Mouse (Mus musculus) ES-E14 (cell line): Measurements from ENCODE around the gene 4930590J08Rik. TPM values are rescaled to one million over a fixed set of nuclear protein-coding genes. Genes with fewer than 3 reads are reported as not detected.

Experiments
- DNase-seq: peaks from one replicate; pipeline ENCODE4 v3.0.0-alpha.2; 2013; ENCODE audit warnings: low read depth, low spot score
- H3K27ac ChIP-seq: 2 replicates; pipeline ENCODE4 v1.5.1; 2012; ENCODE audit warnings: low read depth, mild to moderate bottlenecking, low read length, moderate library complexity, mixed read lengths; ENCODE audit not compliant: poor library complexity, insufficient read depth, severe bottlenecking
- H3K36me3 ChIP-seq: 2 replicates; pipeline ENCODE4 v1.6.1; 2012; ENCODE audit warnings: mild to moderate bottlenecking, low read length, moderate library complexity, mixed read lengths; ENCODE audit not compliant: control insufficient read depth, poor library complexity, insufficient read depth, severe bottlenecking
- H3K4me1 ChIP-seq, 2 experiments: fragments of 150-350 bp in 1 of 2; sonication (generic) in 1 of 2; 2 replicates each; pipeline ENCODE4 v1.6.1; 2012; ENCODE audit warnings: low read length in 2 of 2, mild to moderate bottlenecking in 1 of 2, mixed read lengths in 1 of 2; ENCODE audit not compliant: control insufficient read depth in 2 of 2, insufficient read depth in 2 of 2, poor library complexity in 1 of 2
- H3K4me3 ChIP-seq, 2 experiments: fragments of 150-350 bp in 1 of 2; sonication (generic) in 1 of 2; 2 replicates each; pipeline ENCODE4 v1.5.1; 2012; ENCODE audit warnings: low read length in 2 of 2, low read depth in 1 of 2, mild to moderate bottlenecking in 1 of 2, mixed read lengths in 1 of 2; ENCODE audit not compliant: insufficient read depth in 1 of 2, poor library complexity in 1 of 2, severe bottlenecking in 1 of 2
- H3K9ac ChIP-seq: 2 replicates; pipeline ENCODE4 v1.6.1; 2012; ENCODE audit warnings: low read depth, mild to moderate bottlenecking, low read length, mixed read lengths; ENCODE audit not compliant: poor library complexity, insufficient read depth, severe bottlenecking
- H3K9me3 ChIP-seq: fragments of 150-350 bp; sonication (generic); 2 replicates; pipeline ENCODE4 v1.6.1; 2012; ENCODE audit warnings: low read depth, mild to moderate bottlenecking, low read length; ENCODE audit not compliant: control insufficient read depth, insufficient read depth
- CHD2 ChIP-seq: IDR thresholded peaks from 2 replicates; pipeline ENCODE4 v1.6.1; 2014; ENCODE audit warnings: mild to moderate bottlenecking, low read depth, low read length, inconsistent platforms
- HCFC1 ChIP-seq: IDR thresholded peaks from 2 replicates; pipeline ENCODE4 v1.6.1; 2012; ENCODE audit warnings: low read length, inconsistent platforms, borderline replicate concordance; ENCODE audit not compliant: insufficient read depth
- MAFK ChIP-seq: IDR thresholded peaks from 2 replicates; pipeline ENCODE4 v1.6.1; 2014; ENCODE audit warnings: mild to moderate bottlenecking, low read depth, low read length, inconsistent platforms; ENCODE audit not compliant: insufficient read depth
- ZC3H11A ChIP-seq: IDR thresholded peaks from 2 replicates; pipeline ENCODE4 v1.6.1; 2012; ENCODE audit warnings: low read depth, mild to moderate bottlenecking, inconsistent platforms, low read length, borderline replicate concordance
- ZNF384 ChIP-seq: IDR thresholded peaks from 2 replicates; pipeline ENCODE4 v1.6.1; 2012; ENCODE audit warnings: low read depth, low read length, inconsistent platforms
- in situ Hi-C, 2 experiments: fragments of 600-800 bp; cut with MboI; formaldehyde crosslinking; loops; one replicate each; pipeline ENCODE4 v1.15.1; 2025; ENCODE audit warnings: low sequenced_read_pairs in 2 of 2, inconsistent platforms in 1 of 2; ENCODE audit not compliant: unreplicated experiment in 2 of 2
- total RNA-seq: library from RNA; depleted of rRNA; stranded (reverse); fragments of 300-350 nt; gene quantifications from 2 replicates; pipeline ENCODE4 v1.2.3, GENCODE M21; 2012

Gene 4930590J08Rik
- total RNA-seq, 1 experiment, result 0.94 TPM

GRCm38 (mm10) chr6:91966006-91966405 lies 63.4 kb downstream of the 4930590J08Rik start:
- in situ Hi-C loops, result no loop called here
- DNase-seq, result no peak
- no peaks in the 10 kb centered on the region for H3K4me1 ChIP-seq

DNA sequence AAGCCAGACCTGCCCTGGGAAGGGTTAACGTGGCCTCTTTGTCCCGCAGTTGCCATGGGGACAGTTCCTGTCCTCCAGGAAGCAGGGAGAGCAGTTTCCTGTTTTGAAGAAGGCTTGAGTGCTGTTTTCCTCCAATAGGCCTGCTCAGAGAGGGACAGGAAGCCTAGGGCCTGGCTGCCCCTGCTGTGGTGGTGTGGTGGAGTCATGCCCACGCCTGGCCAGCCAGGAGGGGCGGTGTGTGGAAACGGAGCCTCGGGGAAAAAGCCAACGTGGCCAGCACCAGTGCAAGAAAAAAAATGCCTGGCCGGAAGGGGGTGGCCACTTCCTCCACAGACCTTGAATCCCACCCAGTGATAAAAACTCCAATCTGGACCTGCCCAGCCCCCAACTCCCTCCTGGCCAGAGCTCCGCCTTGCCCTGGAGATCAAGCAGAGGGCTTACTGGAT lies 69.6 kb downstream of the 4930590J08Rik start:
- Histone ChIP-seq H3K9ac (no peak overlapping the region), H3K4me3 (no peak overlapping the region), H3K4me1 (peaks cover 0 to 15% of the 10 kb centered on the region in 2 experiments; a peak in 1 of 4 replicates), H3K36me3 (no peaks in the 10 kb centered on the region), H3K9me3 (no peaks in the 10 kb centered on the region), H3K27ac (no peak overlapping the region)
- in situ Hi-C loops, result no loop called here
- no peak for TF ChIP-seq MAFK
- no peak for TF ChIP-seq ZNF384
- no peak for TF ChIP-seq ZC3H11A
- no peak for TF ChIP-seq CHD2
- TF ChIP-seq HCFC1, result no peak
- DNase-seq, result no peak

More at GRCm38 (mm10) chr6:91966006-91966405, 63.4 kb downstream of the 4930590J08Rik start:
- H3K9me3 ChIP-seq, result no peaks in the 10 kb centered on the region
- TF ChIP-seq CHD2 (no peak), ZC3H11A (no peak), MAFK (no peak), HCFC1 (no peak), ZNF384 (no peak)
- no peak overlapping the region for H3K4me3 ChIP-seq
- no peaks in the 10 kb centered on the region for H3K36me3 ChIP-seq
- no peak overlapping the region for H3K27ac ChIP-seq
- no peak overlapping the region for H3K9ac ChIP-seq

DNA sequence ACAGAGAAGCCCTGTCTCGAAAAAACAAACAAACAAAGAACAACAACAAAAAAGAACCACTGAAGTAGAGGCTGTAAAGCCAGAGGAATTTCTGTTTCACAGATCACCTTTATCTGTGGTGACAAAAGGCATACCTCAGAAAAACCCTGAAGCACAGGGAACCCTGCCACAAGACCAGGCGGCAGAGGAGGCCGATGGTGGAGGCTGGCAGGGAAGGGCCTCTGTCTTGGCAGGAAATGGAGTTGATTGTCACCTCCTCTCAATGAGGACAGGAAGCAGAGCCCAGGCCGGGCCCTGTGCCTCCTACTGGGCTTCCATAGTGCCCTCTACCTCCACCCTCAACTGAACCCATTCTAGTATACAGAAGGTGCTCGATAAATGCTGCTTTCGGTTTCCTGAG lies 71.4 kb downstream of the 4930590J08Rik start:
- H3K9ac ChIP-seq, result no peak overlapping the region
- no peak overlapping the region for H3K27ac ChIP-seq
- H3K36me3 ChIP-seq, result no peaks in the 10 kb centered on the region
- in situ Hi-C loops, result no loop called here
- no peak for TF ChIP-seq CHD2
- TF ChIP-seq ZNF384, result no peak
- no peak for DNase-seq
- H3K4me3 ChIP-seq, result no peak overlapping the region
- no peaks in the 10 kb centered on the region for H3K9me3 ChIP-seq
- peaks cover 0 to 22% of the 10 kb centered on the region in 2 experiments; a peak in 2 of 4 replicates for H3K4me1 ChIP-seq

GRCm38 (mm10) chr6:91978371-91979300 lies 76.0 kb downstream of the 4930590J08Rik start, which contains the start of gene Fgd5:
Gene Fgd5, plus strand, starts transcription at chr6:91978878.
- peaks cover 2 to 16% of the 10 kb centered on the region in 2 experiments; a peak in 3 of 4 replicates for H3K4me1 ChIP-seq
- no peaks in the 10 kb centered on the region for H3K9me3 ChIP-seq
- peak; percentile 19 for DNase-seq
- in situ Hi-C loops, result no loop called here
- no peaks in the 10 kb centered on the region for H3K36me3 ChIP-seq
- TF ChIP-seq ZC3H11A, result no peak
- peak; percentile 89 for TF ChIP-seq ZNF384
- H3K4me3 ChIP-seq, result peak within 1 kb of the TSS; percentile 82 to 92
- no peak within 1 kb of the TSS for H3K27ac ChIP-seq
- H3K9ac ChIP-seq, result peak within 1 kb of the TSS; percentile 75
